21 mouse cellular contexts compared by ENCODE assay signal in genomic region chr16:24504838-24505605, GRCm38 (mm10).
DNase-seq lines count a peak whose midpoint lies in the region; ATAC-seq and TF ChIP-seq lines count a peak whose summit lies in the region.
"Had no signal": no experiment of that assay in that cellular context is flagged by ENCODE, and none has a peak within 500 bp of the region (broad histone marks: within the 10 kb centered on the region; RNA-seq: fewer than 3 reads in every experiment).

No protein-coding gene starts in this region.

- no peaks in the 10 kb centered on the region for H3K27me3 ChIP-seq in kidney, embryonic 14.5 days (ENCODE audit: control insufficient read depth, insufficient read depth, low read length)
- H3K27me3 ChIP-seq: embryonic facial prominence, embryonic 15.5 days; neural tube, embryonic 13.5 days had no signal

- no peaks in the 10 kb centered on the region for H3K9me3 ChIP-seq in kidney, embryonic 14.5 days (ENCODE audit: control insufficient read depth, low read length)
- H3K9me3 ChIP-seq: embryonic facial prominence, embryonic 15.5 days; forebrain, embryonic 10.5 days; neural tube, embryonic 13.5 days had no signal

- TF ChIP-seq CTCF in embryonic fibroblast, embryonic 13.5 days (IDR thresholded peaks at IDR 0.05; ENCODE audit: borderline replicate concordance, insufficient read depth, low read length): no peak

- peaks cover 8% of the 10 kb centered on the region for H3K4me1 ChIP-seq in kidney, embryonic 14.5 days (ENCODE audit: control insufficient read depth, insufficient read depth, low read length)
- H3K4me1 ChIP-seq in embryonic fibroblast, embryonic 13.5 days (ENCODE audit: control insufficient read depth, insufficient read depth, low read length): peaks cover 48% of the 10 kb centered on the region

- no peak for TF ChIP-seq POLR2A in embryonic fibroblast, embryonic 13.5 days (IDR thresholded peaks at IDR 0.05; ENCODE audit: low read depth, low read length)

- no peak overlapping the region for H3K4me2 ChIP-seq in kidney, embryonic 14.5 days (replicated peaks; ENCODE audit: low read depth, low read length)
- H3K4me2 ChIP-seq: embryonic facial prominence, embryonic 15.5 days; hindbrain, embryonic 14.5 days; liver, embryonic 11.5 days; lung, embryonic 14.5 days; midbrain, embryonic 11.5 days; neural tube, embryonic 13.5 days had no signal

- H3K9ac ChIP-seq in kidney, embryonic 14.5 days (ENCODE audit: low read depth, low read length): no peak overlapping the region; the same call in 1 of the 2 replicates
- H3K9ac ChIP-seq: embryonic facial prominence, embryonic 15.5 days; hindbrain, embryonic 14.5 days; lung, embryonic 14.5 days; neural tube, embryonic 13.5 days had no signal

- 18% methylated on average over 7 of the region's 7 CpGs for WGBS in kidney, embryonic 14.5 days

- H3K4me3 ChIP-seq in kidney, embryonic 14.5 days (ENCODE audit: low read length): no peak overlapping the region
- no peak overlapping the region for H3K4me3 ChIP-seq in embryonic fibroblast, embryonic 13.5 days (ENCODE audit: insufficient read depth, low read length)
- H3K4me3 ChIP-seq: embryonic facial prominence, embryonic 15.5 days; forebrain, embryonic 10.5 days; neural tube, embryonic 13.5 days had no signal

- DNase-seq in kidney, postnatal 4 days: no peak
- DNase-seq in thymus, postnatal 14 days: peak; percentile 43
- no peak for DNase-seq in lung, adult 18-20 months
- DNase-seq: cerebellum, adult 18-20 months; cerebellum, postnatal 25 days; heart, postnatal 36 days; kidney, adult 11 months; kidney, postnatal 10 days; left cerebral cortex, postnatal 4 days; lung, embryonic 14.5 days; lung, postnatal 4 days had no signal

- no peak overlapping the region for H3K27ac ChIP-seq in kidney, embryonic 14.5 days (ENCODE audit: low read depth, low read length)
- peak overlapping the region; percentile 72 for H3K27ac ChIP-seq in embryonic fibroblast, embryonic 13.5 days (ENCODE audit: insufficient read depth, low read length)
- H3K27ac ChIP-seq: embryonic facial prominence, embryonic 15.5 days; forebrain, embryonic 10.5 days; hindbrain, embryonic 14.5 days; neural tube, embryonic 13.5 days had no signal

- ATAC-seq in kidney, embryonic 14.5 days (ENCODE audit: low FRiP score, low TSS enrichment): 0 out of 2 replicates have a peak, but pooled peaks have one; percentile 41
- peak; percentile 44 for ATAC-seq in CD4-positive, CD25-positive, alpha-beta regulatory T cell, adult 4 months
- ATAC-seq in megakaryocyte progenitor cell, adult 5-6 weeks (replicated peaks; ENCODE audit: poor library complexity): no peak

- H3K36me3 ChIP-seq in kidney, embryonic 14.5 days (ENCODE audit: control insufficient read depth, insufficient read depth, low read length): no peaks in the 10 kb centered on the region
- H3K36me3 ChIP-seq: embryonic facial prominence, embryonic 15.5 days; forebrain, embryonic 10.5 days; neural tube, embryonic 13.5 days had no signal
